Mouse (Mus musculus) hindbrain, embryonic 14.5 days (tissue): ENCODE results near the gene Fgb. TPM values are rescaled to one million over a fixed set of nuclear protein-coding genes. Genes with fewer than 3 reads are reported as not detected.

Experiments
- ATAC-seq: fragments of 200-750 bp; cut with Nextera tagmentation; 2 replicates; pipeline ENCODE4 v1.8.0; 2017; ENCODE audit warnings: moderate number of reproducible peaks, mild to moderate bottlenecking, moderate TSS enrichment, moderate library complexity; ENCODE audit not compliant: low FRiP score
- DNase-seq: peaks from one replicate; pipeline ENCODE4 v3.0.0-alpha.2; 2015; ENCODE audit warnings: low spot score
- H3K27ac ChIP-seq: fragments of 300-500 bp; sonication (generic); 2 replicates; pipeline ENCODE4 v1.5.1; 2014; ENCODE audit warnings: mild to moderate bottlenecking, moderate library complexity
- H3K27me3 ChIP-seq: fragments of 300-500 bp; sonication (generic); 2 replicates; pipeline ENCODE4 v1.6.1; 2014; ENCODE audit warnings: mild to moderate bottlenecking, low read length, mixed read lengths; ENCODE audit not compliant: control insufficient read depth, insufficient read depth
- H3K36me3 ChIP-seq: fragments of 300-500 bp; sonication (generic); replicated peaks from 2 replicates; pipeline ENCODE4 v1.6.1; 2014; ENCODE audit not compliant: control insufficient read depth, insufficient read depth
- H3K4me1 ChIP-seq: fragments of 300-500 bp; sonication (generic); replicated peaks from 2 replicates; pipeline ENCODE4 v1.6.1; 2014; ENCODE audit warnings: antibody characterized with exemption, low read length, mixed read lengths; ENCODE audit not compliant: control insufficient read depth, insufficient read depth
- H3K4me2 ChIP-seq: fragments of 300-500 bp; sonication (generic); replicated peaks from 2 replicates; pipeline ENCODE4 v1.6.1; 2014; ENCODE audit warnings: mild to moderate bottlenecking, moderate library complexity
- H3K4me3 ChIP-seq: fragments of 300-500 bp; sonication (generic); replicated peaks from 2 replicates; pipeline ENCODE4 v1.5.1; 2014; ENCODE audit warnings: mild to moderate bottlenecking, low read length
- H3K9ac ChIP-seq: fragments of 300-500 bp; sonication (generic); 2 replicates; pipeline ENCODE4 v1.6.1; 2014
- H3K9me3 ChIP-seq: fragments of 300-500 bp; sonication (generic); 2 replicates; pipeline ENCODE4 v1.6.1; 2016; ENCODE audit warnings: low read length; ENCODE audit not compliant: control insufficient read depth
- WGBS: fragments of 180-500 bp; shearing (Covaris S2); extraction: QIAGEN DNeasy Blood & Tissue Kit; methylation state at CpG from one replicate; pipeline ENCODE4 v1.1.7; 2014; 5-methylcytosine and 5-hydroxymethylcytosine counted together
- polyA plus RNA-seq: library from polyadenylated mRNA; unstranded; fragments of >200 nt; fragmentation: Nextera tagmentation; extraction: Ambion mirVana; gene quantifications from 2 replicates; pipeline ENCODE4 v1.2.1, GENCODE M21; 2014

Fgb gene
- polyA plus RNA-seq, 1 experiment from 2014 or later, result not detected

DNA sequence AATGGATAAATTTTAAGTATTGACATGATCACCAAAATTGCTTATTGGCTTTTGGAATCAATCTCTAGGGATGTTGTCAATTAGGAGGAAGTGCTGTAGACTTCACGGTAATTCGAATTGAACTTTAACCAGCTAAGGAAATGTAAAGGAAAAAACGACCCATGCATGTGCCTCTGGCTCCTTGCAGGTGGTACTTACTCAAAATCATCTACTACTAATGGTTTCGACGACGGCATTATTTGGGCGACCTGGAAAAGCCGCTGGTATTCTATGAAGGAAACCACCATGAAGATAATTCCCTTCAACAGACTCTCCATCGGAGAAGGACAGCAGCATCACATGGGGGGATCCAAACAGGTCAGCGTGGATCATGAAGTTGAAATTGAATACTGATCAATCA lies 35.7 kb downstream of the Fgb start:
- Histone ChIP-seq H3K4me1 (0 out of 2 replicates have a peak, but pooled peaks cover 4% of the 10 kb centered on the region), H3K36me3 (no peaks in the 10 kb centered on the region), H3K9ac (no peak overlapping the region), H3K27ac (no peak overlapping the region), H3K4me3 (no peak overlapping the region), H3K4me2 (no peak overlapping the region), H3K9me3 (no peaks in the 10 kb centered on the region), H3K27me3 (no peaks in the 10 kb centered on the region)
- 91% methylated on average over 10 of the region's 10 CpGs for WGBS
- no peak for DNase-seq
- ATAC-seq, result no peak

DNA sequence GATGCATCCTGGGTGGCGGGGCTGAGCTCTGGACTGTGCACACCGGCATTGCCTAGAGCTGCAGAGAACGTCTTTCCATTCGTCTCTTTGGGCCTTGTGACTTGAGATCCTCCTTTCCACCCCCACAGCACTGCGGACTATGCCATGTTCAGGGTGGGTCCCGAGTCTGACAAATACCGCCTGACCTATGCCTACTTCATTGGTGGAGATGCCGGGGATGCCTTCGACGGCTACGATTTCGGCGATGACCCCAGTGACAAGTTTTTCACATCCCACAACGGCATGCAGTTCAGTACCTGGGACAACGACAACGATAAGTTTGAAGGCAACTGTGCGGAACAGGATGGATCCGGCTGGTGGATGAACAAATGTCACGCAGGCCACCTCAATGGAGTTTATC lies 37.0 kb downstream of the Fgb start:
- Histone ChIP-seq H3K9ac (no peak overlapping the region), H3K27ac (no peak overlapping the region), H3K4me1 (0 out of 2 replicates have a peak, but pooled peaks cover 4% of the 10 kb centered on the region), H3K9me3 (no peaks in the 10 kb centered on the region), H3K27me3 (no peaks in the 10 kb centered on the region), H3K4me2 (no peak overlapping the region), H3K36me3 (no peaks in the 10 kb centered on the region), H3K4me3 (no peak overlapping the region)
- DNase-seq (no peak), ATAC-seq (no peak)
- WGBS, result 94% methylated on average over 19 of the region's 19 CpGs

DNA sequence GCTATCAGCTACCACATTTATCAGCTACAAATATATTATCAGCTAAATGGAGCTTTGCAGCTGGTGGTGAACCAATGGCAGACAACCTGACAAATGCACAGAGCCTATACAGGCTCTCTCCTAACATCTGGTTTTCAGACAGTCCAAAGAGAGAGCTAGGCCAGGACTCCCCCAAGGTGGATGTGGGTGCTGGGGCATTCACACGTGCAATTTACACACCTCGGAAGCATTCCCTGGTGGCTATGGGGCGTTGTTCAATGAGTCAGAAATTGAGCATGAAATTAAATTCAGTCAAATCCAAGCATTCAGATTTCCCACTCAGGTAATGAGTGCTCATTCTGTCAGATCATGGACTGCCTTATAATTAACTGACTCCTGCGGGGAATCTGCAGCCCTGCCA lies 38.1 kb downstream of the Fgb start:
- 59% methylated on average over 4 of the region's 4 CpGs for WGBS
- no peak for ATAC-seq
- H3K27ac ChIP-seq, result no peak overlapping the region
- no peak overlapping the region for H3K4me3 ChIP-seq
- no peaks in the 10 kb centered on the region for H3K36me3 ChIP-seq
- H3K4me2 ChIP-seq, result no peak overlapping the region
- H3K27me3 ChIP-seq, result no peaks in the 10 kb centered on the region
- 0 out of 2 replicates have a peak, but pooled peaks cover 4% of the 10 kb centered on the region for H3K4me1 ChIP-seq
- DNase-seq, result no peak
- H3K9ac ChIP-seq, result no peak overlapping the region
- no peaks in the 10 kb centered on the region for H3K9me3 ChIP-seq

DNA sequence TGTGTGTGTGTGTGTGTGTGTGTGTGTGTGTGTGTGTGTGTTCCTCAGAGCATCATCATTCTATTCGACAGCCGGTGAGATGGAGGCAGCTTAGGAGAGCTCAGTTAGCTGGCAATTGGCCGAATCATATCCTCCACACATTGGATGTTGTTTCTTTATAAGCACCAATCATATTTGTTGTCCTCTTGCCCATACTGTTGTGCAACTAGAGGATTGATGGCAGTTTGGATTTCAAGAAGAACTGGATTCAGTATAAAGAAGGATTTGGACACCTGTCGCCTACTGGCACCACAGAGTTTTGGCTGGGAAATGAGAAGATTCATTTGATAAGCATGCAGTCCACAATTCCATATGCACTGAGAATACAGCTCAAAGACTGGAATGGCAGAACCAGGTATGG lies 38.5 kb downstream of the Fgb start:
- Histone ChIP-seq H3K27me3 (no peaks in the 10 kb centered on the region), H3K4me1 (0 out of 2 replicates have a peak, but pooled peaks cover 4% of the 10 kb centered on the region), H3K36me3 (no peaks in the 10 kb centered on the region), H3K27ac (no peak overlapping the region), H3K9ac (no peak overlapping the region), H3K4me3 (no peak overlapping the region), H3K9me3 (no peaks in the 10 kb centered on the region), H3K4me2 (no peak overlapping the region)
- ATAC-seq, result no peak
- DNase-seq, result no peak
- 93% methylated on average over 4 of the region's 4 CpGs for WGBS

DNA sequence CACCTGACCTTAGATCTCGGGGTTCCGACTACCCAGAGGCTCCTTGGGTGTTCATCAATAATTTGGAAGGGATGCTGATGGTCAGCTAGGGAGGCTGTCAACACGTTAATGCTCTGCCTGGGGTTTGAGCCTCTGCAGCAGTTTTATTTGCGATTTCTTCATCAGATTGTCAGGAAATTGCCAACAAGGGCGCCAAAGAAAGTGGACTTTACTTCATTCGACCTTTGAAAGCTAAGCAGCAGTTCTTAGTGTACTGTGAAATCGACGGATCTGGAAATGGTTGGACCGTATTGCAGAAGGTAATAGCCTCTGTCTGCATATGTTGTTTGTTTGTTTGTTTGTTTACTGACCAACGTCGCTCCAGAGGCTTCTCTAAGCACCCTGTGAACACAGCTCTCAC lies 39.4 kb downstream of the Fgb start:
- Histone ChIP-seq H3K36me3 (no peaks in the 10 kb centered on the region), H3K4me1 (0 out of 2 replicates have a peak, but pooled peaks cover 4% of the 10 kb centered on the region), H3K4me2 (no peak overlapping the region), H3K27ac (no peak overlapping the region), H3K9me3 (no peaks in the 10 kb centered on the region), H3K4me3 (no peak overlapping the region), H3K27me3 (no peaks in the 10 kb centered on the region), H3K9ac (no peak overlapping the region)
- DNase-seq, result no peak
- WGBS, result 85% methylated on average over 11 of the region's 11 CpGs
- no peak for ATAC-seq

DNA sequence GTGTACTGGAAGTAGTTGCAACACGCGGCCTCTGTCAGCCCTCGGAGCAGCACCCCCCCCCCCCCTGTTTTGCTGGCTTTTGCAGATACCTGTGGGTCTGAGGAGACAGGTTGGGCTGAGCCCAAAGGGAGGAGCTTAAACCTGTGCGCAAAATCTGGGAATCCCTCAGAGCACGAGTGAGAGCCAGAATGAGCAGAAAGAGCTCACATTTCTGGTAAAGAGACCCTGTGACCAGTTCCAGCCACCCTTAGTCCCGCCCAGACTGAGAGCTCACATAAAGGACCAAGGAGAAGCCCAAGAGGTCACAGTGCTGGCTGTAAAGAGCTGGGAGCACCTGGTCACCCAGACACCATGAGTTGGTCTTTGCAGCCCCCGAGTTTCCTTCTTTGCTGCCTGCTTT lies 42.1 kb downstream of the Fgb start, which contains the start of gene Fgg:
TSS of gene Fgg (plus strand) at position 168 of the 400 bp plus-strand sequence.
- DNase-seq (no peak), ATAC-seq (no peak)
- Histone ChIP-seq H3K4me2 (no peak within 1 kb of the TSS), H3K9me3 (no peaks in the 10 kb centered on the region), H3K27ac (no peak within 1 kb of the TSS), H3K4me1 (0 out of 2 replicates have a peak, but pooled peaks cover 4% of the 10 kb centered on the region), H3K4me3 (no peak within 1 kb of the TSS), H3K9ac (no peak within 1 kb of the TSS), H3K27me3 (no peaks in the 10 kb centered on the region), H3K36me3 (no peaks in the 10 kb centered on the region)
- WGBS, result 60% methylated on average over 7 of the region's 7 CpGs

DNA sequence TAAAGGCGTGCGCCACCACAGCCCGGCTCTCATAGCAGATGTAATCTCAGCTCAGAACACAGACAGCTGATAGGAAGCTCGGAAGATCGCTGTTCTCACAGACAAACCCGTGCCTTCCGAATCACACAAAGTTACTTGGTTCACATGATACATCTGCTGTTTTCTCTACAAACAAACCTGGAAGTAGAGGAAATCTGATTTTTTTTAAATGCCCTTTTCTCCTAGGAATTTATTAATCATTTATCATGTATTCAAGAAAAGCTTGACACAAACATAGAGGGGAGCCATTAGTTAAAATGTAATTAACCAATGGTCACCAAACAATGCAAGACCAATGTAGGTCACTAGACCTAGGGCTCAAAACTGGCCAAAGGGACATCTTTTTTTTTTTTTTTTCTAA lies 44.9 kb downstream of the Fgb start:
- 94% methylated on average over 7 of the region's 7 CpGs for WGBS
- H3K4me1 ChIP-seq, result no peaks in the 10 kb centered on the region
- ATAC-seq (no peak), DNase-seq (no peak)
- H3K9me3 ChIP-seq, result no peaks in the 10 kb centered on the region
- H3K9ac ChIP-seq, result no peak overlapping the region
- no peak overlapping the region for H3K27ac ChIP-seq
- no peak overlapping the region for H3K4me2 ChIP-seq
- no peak overlapping the region for H3K4me3 ChIP-seq
- no peaks in the 10 kb centered on the region for H3K36me3 ChIP-seq
- H3K27me3 ChIP-seq, result no peaks in the 10 kb centered on the region

DNA sequence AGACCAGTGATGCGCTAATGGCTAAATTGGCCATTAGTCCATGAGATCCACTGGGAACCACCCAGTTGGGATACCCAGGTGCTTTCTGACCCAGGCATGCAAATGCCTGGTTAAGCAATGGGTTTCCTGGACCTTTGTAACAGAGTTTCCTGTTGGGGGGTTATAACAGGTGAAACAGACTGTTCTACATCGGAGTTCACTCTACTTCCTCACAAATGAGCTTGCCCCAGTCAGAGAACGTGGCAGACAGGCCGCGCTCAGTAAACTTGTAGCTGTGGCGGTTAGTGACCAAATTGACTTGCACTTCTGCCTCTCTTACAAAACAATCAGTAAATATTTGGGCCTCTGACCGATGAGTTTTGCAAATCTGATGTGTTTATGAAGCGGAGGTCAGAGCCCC lies 46.6 kb downstream of the Fgb start:
- H3K27me3 ChIP-seq, result no peaks in the 10 kb centered on the region
- no peak for ATAC-seq
- 91% methylated on average over 8 of the region's 8 CpGs for WGBS

DNA sequence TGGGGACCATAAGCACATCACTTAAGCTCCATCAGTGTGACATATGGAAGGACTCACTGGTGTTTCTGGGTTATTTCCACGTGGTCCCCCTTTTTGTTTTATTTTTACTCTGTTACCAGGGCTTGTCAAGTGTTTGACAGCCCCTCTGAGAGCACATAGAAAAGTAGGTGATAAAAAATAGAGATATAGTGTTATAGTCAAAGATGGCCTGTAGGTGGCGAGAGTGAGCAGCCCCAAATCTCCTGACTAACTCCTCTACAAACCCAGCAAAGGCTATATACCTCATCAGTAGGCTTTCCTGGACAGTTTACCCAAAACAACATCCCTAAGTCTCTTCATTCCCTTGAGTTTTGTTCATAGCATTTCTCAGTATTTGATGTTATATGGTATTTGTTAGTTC lies 47.5 kb downstream of the Fgb start:
- ATAC-seq, result no peak
- 0% methylated on average over 2 of the region's 2 CpGs for WGBS
- no peak overlapping the region for H3K4me3 ChIP-seq
- H3K4me1 ChIP-seq, result 0 out of 2 replicates have a peak, but pooled peaks cover 4% of the 10 kb centered on the region
- H3K9ac ChIP-seq, result no peak overlapping the region
- DNase-seq, result peak; percentile 65
- no peak overlapping the region for H3K27ac ChIP-seq
- no peak overlapping the region for H3K4me2 ChIP-seq
- H3K36me3 ChIP-seq, result no peaks in the 10 kb centered on the region
- H3K27me3 ChIP-seq, result no peaks in the 10 kb centered on the region
- no peaks in the 10 kb centered on the region for H3K9me3 ChIP-seq

More for the DNA sequence above, 46.6 kb downstream of the Fgb start:
- Histone ChIP-seq H3K9ac (no peak overlapping the region), H3K36me3 (no peaks in the 10 kb centered on the region), H3K27ac (no peak overlapping the region), H3K9me3 (no peaks in the 10 kb centered on the region), H3K4me3 (no peak overlapping the region), H3K4me2 (no peak overlapping the region), H3K4me1 (0 out of 2 replicates have a peak, but pooled peaks cover 4% of the 10 kb centered on the region)
- DNase-seq, result no peak

DNA sequence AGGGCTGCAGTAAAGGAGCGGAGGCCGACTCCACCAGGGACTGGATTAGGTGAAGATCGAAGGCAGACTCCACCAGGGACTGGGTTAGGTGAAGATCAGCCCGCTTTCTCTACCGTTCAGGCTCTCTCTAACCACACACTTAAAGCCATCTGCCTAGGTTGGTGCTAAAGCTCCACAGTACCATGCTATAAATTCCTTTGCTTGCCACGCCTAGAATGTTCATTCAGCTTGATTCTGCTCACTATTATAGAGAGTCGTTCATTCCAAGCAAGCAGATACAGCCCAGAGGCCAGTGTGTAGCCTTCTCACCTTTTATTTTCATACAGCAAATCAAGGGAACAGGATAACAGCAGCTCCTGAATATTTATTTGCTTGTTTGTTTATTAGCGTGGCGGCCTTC lies 49.7 kb downstream of the Fgb start:
- H3K4me3 ChIP-seq, result no peak overlapping the region
- no peak overlapping the region for H3K27ac ChIP-seq
- DNase-seq, result no peak
- H3K9me3 ChIP-seq, result no peaks in the 10 kb centered on the region
- no peaks in the 10 kb centered on the region for H3K36me3 ChIP-seq
- no peak overlapping the region for H3K9ac ChIP-seq
- 0 out of 2 replicates have a peak, but pooled peaks cover 6% of the 10 kb centered on the region for H3K27me3 ChIP-seq
- WGBS, result 83% methylated on average over 9 of the region's 9 CpGs
- H3K4me2 ChIP-seq, result no peak overlapping the region
- no peak for ATAC-seq
- H3K4me1 ChIP-seq, result 0 out of 2 replicates have a peak, but pooled peaks cover 10% of the 10 kb centered on the region
